Mouse (Mus musculus) hindbrain, embryonic 12.5 days (tissue): ENCODE results near the gene Fcf1. TPM values are rescaled to one million over a fixed set of nuclear protein-coding genes. Genes with fewer than 3 reads are reported as not detected.

Experiments
- ATAC-seq: fragments of 200-750 bp; cut with Nextera tagmentation; 2 replicates; pipeline ENCODE4 v1.8.0; 2017; ENCODE audit warnings: moderate TSS enrichment; ENCODE audit not compliant: low FRiP score
- H3K27ac ChIP-seq: fragments of 300-500 bp; sonication (generic); 2 replicates; pipeline ENCODE4 v1.5.1; 2016; ENCODE audit warnings: mild to moderate bottlenecking
- H3K27me3 ChIP-seq: fragments of 300-500 bp; sonication (generic); 2 replicates; pipeline ENCODE4 v1.6.1; 2016; ENCODE audit warnings: mild to moderate bottlenecking
- H3K36me3 ChIP-seq: fragments of 300-500 bp; sonication (generic); 2 replicates; pipeline ENCODE4 v1.6.1; 2016; ENCODE audit warnings: mild to moderate bottlenecking
- H3K4me1 ChIP-seq: fragments of 300-500 bp; sonication (generic); 2 replicates; pipeline ENCODE4 v1.6.1; 2016
- H3K4me2 ChIP-seq: fragments of 300-500 bp; sonication (generic); replicated peaks from 2 replicates; pipeline ENCODE4 v1.6.1; 2016; ENCODE audit warnings: mild to moderate bottlenecking
- H3K4me3 ChIP-seq: fragments of 300-500 bp; sonication (generic); 2 replicates; pipeline ENCODE4 v1.5.1; 2016; ENCODE audit warnings: mild to moderate bottlenecking
- H3K9ac ChIP-seq: fragments of 300-500 bp; sonication (generic); 2 replicates; pipeline ENCODE4 v1.6.1; 2016; ENCODE audit warnings: mild to moderate bottlenecking, moderate library complexity
- H3K9me3 ChIP-seq: fragments of 300-500 bp; sonication (generic); replicated peaks from 2 replicates; pipeline ENCODE4 v1.6.1; 2016; ENCODE audit warnings: mild to moderate bottlenecking
- WGBS: fragments of 180-500 bp; shearing (Covaris S2); methylation state at CpG from one replicate; pipeline ENCODE4 v1.1.7; 2016; 5-methylcytosine and 5-hydroxymethylcytosine counted together
- polyA plus RNA-seq: library from polyadenylated mRNA; unstranded; fragments of >200 nt; fragmentation: Nextera tagmentation; extraction: Ambion mirVana; gene quantifications from 2 replicates; pipeline ENCODE4 v1.2.1, GENCODE M21; 2016

The Fcf1 gene
- polyA plus RNA-seq, 1 experiment from 2014 or later, result 120 TPM

DNA sequence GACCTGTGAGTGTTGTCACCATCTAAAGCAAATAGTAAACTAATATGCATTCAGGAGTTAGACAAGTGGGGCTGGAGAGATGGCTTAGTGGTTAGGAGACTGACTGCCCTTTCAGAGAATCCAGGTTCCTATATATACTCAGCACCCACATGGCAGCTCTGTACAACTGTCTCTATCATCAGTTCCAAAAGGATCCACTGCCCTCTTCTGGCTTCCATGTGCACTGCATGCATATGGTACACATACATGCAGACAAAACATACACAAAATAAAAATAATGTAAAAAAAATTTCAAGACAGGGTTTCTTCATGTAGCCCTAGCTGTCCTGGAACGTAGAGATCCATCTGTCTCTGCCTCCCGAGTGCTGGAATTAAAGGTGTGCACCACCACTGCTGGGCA, 62.0 kb downstream of the Fcf1 start:
- H3K4me1 ChIP-seq, result no peaks in the 10 kb centered on the region
- no peaks in the 10 kb centered on the region for H3K27me3 ChIP-seq
- H3K27ac ChIP-seq, result no peak overlapping the region
- H3K4me3 ChIP-seq, result no peak overlapping the region
- no peak overlapping the region for H3K4me2 ChIP-seq
- 0 out of 2 replicates have a peak, but pooled peaks cover 3% of the 10 kb centered on the region for H3K9me3 ChIP-seq
- H3K36me3 ChIP-seq, result peaks cover 37% of the 10 kb centered on the region
- H3K9ac ChIP-seq, result no peak overlapping the region
- 97% methylated on average over 2 of the region's 2 CpGs for WGBS
- no peak for ATAC-seq

Other genes with a start within 250 kb of the Fcf1 start
- gene Npc2, start 197.7 kb upstream of the Fcf1 start, polyA plus RNA-seq, result 78.8 and 79.5 TPM in 2 replicates
- gene Isca2, start 197.6 kb upstream of the Fcf1 start, polyA plus RNA-seq, result 135 and 147 TPM in 2 replicates
- 0.45 and 0.47 TPM in 2 replicates for gene Ltbp2, start 94.4 kb upstream of the Fcf1 start, polyA plus RNA-seq
- 31.3 and 33.0 TPM in 2 replicates for gene Arel1, start within 50 bp of the Fcf1 start, polyA plus RNA-seq
- 38.5 and 40.3 TPM in 2 replicates for gene Ylpm1, start 25.4 kb downstream of the Fcf1 start, polyA plus RNA-seq
- gene Prox2, start 139.9 kb downstream of the Fcf1 start, polyA plus RNA-seq, result 3.2 and 4.0 TPM in 2 replicates
- 102 and 109 TPM in 2 replicates for gene Dlst, start 139.9 kb downstream of the Fcf1 start, polyA plus RNA-seq
- 7.2 and 7.6 TPM in 2 replicates for gene Rps6kl1, start 180.4 kb downstream of the Fcf1 start, polyA plus RNA-seq
- gene Pgf, start 206.9 kb downstream of the Fcf1 start, polyA plus RNA-seq, result 10.6 and 11.2 TPM in 2 replicates
- 78.0 and 82.4 TPM in 2 replicates for gene Eif2b2, start 248.6 kb downstream of the Fcf1 start, polyA plus RNA-seq